Comparison of ENCODE assay signal across 28 mouse cellular contexts in the genomic region with DNA sequence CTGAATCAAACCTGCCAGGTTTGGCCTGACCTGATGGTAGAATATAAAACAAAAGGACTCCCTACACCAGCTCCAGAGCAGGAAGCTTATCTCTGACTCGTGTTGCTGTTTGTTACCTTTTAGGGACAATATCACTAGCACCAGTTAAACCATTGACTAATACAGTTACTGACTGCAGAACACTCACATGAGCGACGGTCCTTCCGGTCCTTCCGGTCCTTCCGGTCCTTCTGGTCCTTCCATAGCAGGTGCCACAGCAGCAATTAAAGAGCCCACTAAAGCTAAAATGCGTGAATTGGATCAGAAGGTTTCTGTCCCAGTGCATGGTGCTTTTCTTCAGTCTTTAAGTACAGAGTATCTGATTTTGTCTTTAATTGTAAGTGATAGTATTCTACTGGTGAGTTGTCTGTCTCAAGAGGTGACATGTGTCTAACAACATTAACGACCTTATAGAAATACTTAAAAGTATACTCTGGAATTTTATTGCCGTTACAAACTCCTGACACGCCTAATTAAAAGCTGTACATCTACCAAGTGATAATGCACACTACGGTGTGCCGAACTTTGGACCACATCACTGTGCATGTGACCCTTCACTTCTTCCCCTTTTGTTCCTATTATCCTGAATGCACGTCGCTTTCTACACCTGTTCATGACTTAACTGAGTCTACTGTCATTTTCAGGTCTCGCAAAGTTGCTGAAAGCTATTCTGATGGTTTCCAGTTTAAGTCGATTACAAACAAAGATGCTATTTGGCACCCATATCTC.
DNase-seq lines count a peak whose midpoint lies in the region; ATAC-seq and TF ChIP-seq lines count a peak whose summit lies in the region.
"Had no signal": no experiment of that assay in that cellular context is flagged by ENCODE, and none has a peak within 500 bp of the region (broad histone marks: within the 10 kb centered on the region; RNA-seq: fewer than 3 reads in every experiment).

No protein-coding gene starts in this region.

- 0 out of 2 replicates have a peak overlapping the region, but pooled peaks have one; percentile 0 for H3K4me2 ChIP-seq in lung, postnatal 0 days (replicated peaks; ENCODE audit: low read depth, low read length)
- H3K4me2 ChIP-seq in intestine, embryonic 14.5 days (ENCODE audit: low read length), result no peak overlapping the region
- H3K4me2 ChIP-seq in intestine, embryonic 15.5 days (replicated peaks), result no peak overlapping the region
- H3K4me2 ChIP-seq in stomach, embryonic 14.5 days (replicated peaks; ENCODE audit: low read depth, low read length), result no peak overlapping the region
- H3K4me2 ChIP-seq: forebrain, embryonic 13.5 days; heart, embryonic 11.5 days; hindbrain, embryonic 12.5 days; kidney, embryonic 15.5 days; limb, embryonic 13.5 days; liver, embryonic 12.5 days; neural tube, embryonic 12.5 days had no signal

- no peaks in the 10 kb centered on the region for H3K79me2 ChIP-seq in heart, adult 2 months (replicated peaks; ENCODE audit: control insufficient read depth, insufficient read depth, low read length)

- H3K9ac ChIP-seq in lung, postnatal 0 days (replicated peaks; ENCODE audit: low read depth), result no peak overlapping the region
- H3K9ac ChIP-seq in intestine, embryonic 14.5 days (ENCODE audit: low read length), result no peak overlapping the region
- no peak overlapping the region for H3K9ac ChIP-seq in intestine, embryonic 15.5 days
- no peak overlapping the region for H3K9ac ChIP-seq in stomach, embryonic 14.5 days (replicated peaks; ENCODE audit: low read depth, low read length)
- no peak overlapping the region for H3K9ac ChIP-seq in heart, adult 2 months (ENCODE audit: low read depth, low read length)
- H3K9ac ChIP-seq: forebrain, embryonic 13.5 days; hindbrain, embryonic 12.5 days; kidney, embryonic 15.5 days; limb, embryonic 13.5 days; liver, embryonic 12.5 days; liver, postnatal 0 days; neural tube, embryonic 12.5 days had no signal

- no peak for DNase-seq in lung, postnatal 0 days (ENCODE audit: low spot score)
- no peak for DNase-seq in lung, postnatal 25 days (ENCODE audit: low spot score)
- DNase-seq in intestine, embryonic 14.5 days (ENCODE audit: low spot score), result peak; percentile 60
- no peak for DNase-seq in right cerebral cortex, adult 18-20 months
- no peak for DNase-seq in heart, adult 2 months
- DNase-seq: adrenal gland, postnatal 25 days; B cell, adult 2 months; cerebellum, adult 11-12 months; cerebellum, postnatal 36 days; gastrocnemius, postnatal 25 days; heart, adult 11 months; heart, postnatal 36 days; kidney, adult 18-20 months; kidney, postnatal 25 days; liver, postnatal 0 days; right cerebral cortex, postnatal 14 days; spleen, adult 18-20 months had no signal

- intact Hi-C loops in heart, adult 2 months (cut with DNase I), result no loop called here

- no peak for TF ChIP-seq POLR2A in heart, adult 2 months (IDR thresholded peaks at IDR 0.05; ENCODE audit: insufficient read depth, low read depth, low read length)

- no peak for ATAC-seq in lung, postnatal 0 days
- peak; percentile 74 for ATAC-seq in intestine, embryonic 14.5 days (replicated peaks; ENCODE audit: low FRiP score, low TSS enrichment, low read depth)
- peak; percentile 94 for ATAC-seq in intestine, embryonic 15.5 days
- ATAC-seq in stomach, embryonic 14.5 days (ENCODE audit: insufficient number of reproducible peaks, insufficient read depth, low FRiP score, low read depth), result peak; percentile 46; the same call in 1 of the 2 replicates
- ATAC-seq: forebrain, embryonic 13.5 days; hindbrain, postnatal 0 days; liver, embryonic 12.5 days; liver, postnatal 0 days had no signal

- H3K27ac ChIP-seq in lung, postnatal 0 days (ENCODE audit: low read length), result no peak overlapping the region
- H3K27ac ChIP-seq in intestine, embryonic 14.5 days (ENCODE audit: low read depth), result no peak overlapping the region
- no peak overlapping the region for H3K27ac ChIP-seq in intestine, embryonic 15.5 days
- H3K27ac ChIP-seq in stomach, embryonic 14.5 days (ENCODE audit: low read length), result no peak overlapping the region
- H3K27ac ChIP-seq in heart, adult 2 months, result no peak overlapping the region
- H3K27ac ChIP-seq: forebrain, embryonic 13.5 days; hindbrain, embryonic 12.5 days; hindbrain, postnatal 0 days; kidney, embryonic 15.5 days; limb, embryonic 13.5 days; liver, embryonic 12.5 days; neural tube, embryonic 12.5 days had no signal

- TF ChIP-seq EP300 in lung, postnatal 0 days (IDR thresholded peaks at IDR 0.05), result no peak
- no peak for TF ChIP-seq EP300 in heart, adult 2 months (IDR thresholded peaks at IDR 0.05; ENCODE audit: insufficient read depth, low read depth, low read length)

- 62% methylated on average over 16 of the region's 16 CpGs for WGBS in lung, postnatal 0 days
- 81% methylated on average over 16 of the region's 16 CpGs for WGBS in intestine, embryonic 14.5 days
- 67% methylated on average over 16 of the region's 16 CpGs for WGBS in intestine, embryonic 15.5 days
- WGBS in stomach, embryonic 14.5 days, result 85% methylated on average over 16 of the region's 16 CpGs
- 86% methylated on average over 16 of the region's 16 CpGs for WGBS in heart, adult 2 months

- H3K9me3 ChIP-seq in lung, postnatal 0 days (ENCODE audit: low read length), result no peaks in the 10 kb centered on the region
- no peaks in the 10 kb centered on the region for H3K9me3 ChIP-seq in intestine, embryonic 14.5 days (ENCODE audit: control insufficient read depth, low read length)
- H3K9me3 ChIP-seq in intestine, embryonic 15.5 days, result no peaks in the 10 kb centered on the region
- H3K9me3 ChIP-seq in stomach, embryonic 14.5 days (ENCODE audit: control insufficient read depth, low read depth, low read length), result no peaks in the 10 kb centered on the region
- H3K9me3 ChIP-seq: forebrain, embryonic 13.5 days; hindbrain, embryonic 12.5 days; kidney, embryonic 15.5 days; limb, embryonic 13.5 days; liver, embryonic 12.5 days; neural tube, embryonic 12.5 days had no signal

- no peaks in the 10 kb centered on the region for H3K36me3 ChIP-seq in lung, postnatal 0 days (ENCODE audit: insufficient read depth, low read length)
- H3K36me3 ChIP-seq in intestine, embryonic 14.5 days (ENCODE audit: control insufficient read depth, insufficient read depth, low read length), result no peaks in the 10 kb centered on the region
- H3K36me3 ChIP-seq in intestine, embryonic 15.5 days, result no peaks in the 10 kb centered on the region
- H3K36me3 ChIP-seq in stomach, embryonic 14.5 days (ENCODE audit: control insufficient read depth, insufficient read depth, low read length), result no peaks in the 10 kb centered on the region
- no peaks in the 10 kb centered on the region for H3K36me3 ChIP-seq in heart, adult 2 months (ENCODE audit: control insufficient read depth, insufficient read depth, low read length)
- H3K36me3 ChIP-seq: hindbrain, embryonic 12.5 days; kidney, embryonic 15.5 days; limb, embryonic 13.5 days; liver, embryonic 12.5 days; neural tube, embryonic 12.5 days had no signal

- no peak overlapping the region for H3K4me3 ChIP-seq in lung, postnatal 0 days (ENCODE audit: low read depth, low read length)
- H3K4me3 ChIP-seq in intestine, embryonic 14.5 days (ENCODE audit: low read depth, low read length), result no peak overlapping the region
- no peak overlapping the region for H3K4me3 ChIP-seq in intestine, embryonic 15.5 days (replicated peaks)
- no peak overlapping the region for H3K4me3 ChIP-seq in stomach, embryonic 14.5 days (ENCODE audit: low read depth, low read length)
- H3K4me3 ChIP-seq in heart, adult 2 months, result no peak overlapping the region
- H3K4me3 ChIP-seq: forebrain, embryonic 13.5 days; hindbrain, embryonic 12.5 days; kidney, embryonic 15.5 days; limb, embryonic 13.5 days; liver, embryonic 12.5 days; myocyte; neural tube, embryonic 12.5 days had no signal

- TF ChIP-seq CTCF in lung, postnatal 0 days (IDR thresholded peaks at IDR 0.05), result no peak
- TF ChIP-seq CTCF in heart, adult 2 months (IDR thresholded peaks at IDR 0.05), result no peak

- H3K27me3 ChIP-seq in lung, postnatal 0 days (replicated peaks; ENCODE audit: insufficient read depth, low read length), result no peaks in the 10 kb centered on the region
- H3K27me3 ChIP-seq in intestine, embryonic 14.5 days (replicated peaks; ENCODE audit: control insufficient read depth, insufficient read depth, low read length), result no peaks in the 10 kb centered on the region
- no peaks in the 10 kb centered on the region for H3K27me3 ChIP-seq in intestine, embryonic 15.5 days (replicated peaks)
- no peaks in the 10 kb centered on the region for H3K27me3 ChIP-seq in stomach, embryonic 14.5 days (ENCODE audit: control insufficient read depth, insufficient read depth, low read length)
- no peaks in the 10 kb centered on the region for H3K27me3 ChIP-seq in heart, adult 2 months (ENCODE audit: control insufficient read depth, insufficient read depth, low read length)
- H3K27me3 ChIP-seq: forebrain, embryonic 13.5 days; hindbrain, embryonic 12.5 days; kidney, embryonic 15.5 days; limb, embryonic 13.5 days; liver, embryonic 12.5 days; neural tube, embryonic 12.5 days had no signal

- H3K4me1 ChIP-seq in lung, postnatal 0 days (ENCODE audit: insufficient read depth, low read depth, low read length), result no peaks in the 10 kb centered on the region
- no peaks in the 10 kb centered on the region for H3K4me1 ChIP-seq in intestine, embryonic 14.5 days (replicated peaks; ENCODE audit: control insufficient read depth, insufficient read depth, low read length)
- H3K4me1 ChIP-seq in intestine, embryonic 15.5 days (replicated peaks), result no peaks in the 10 kb centered on the region
- no peaks in the 10 kb centered on the region for H3K4me1 ChIP-seq in stomach, embryonic 14.5 days (ENCODE audit: control insufficient read depth, insufficient read depth, low read length)
- H3K4me1 ChIP-seq in heart, adult 2 months (ENCODE audit: control insufficient read depth, insufficient read depth, low read length), result no peaks in the 10 kb centered on the region
- H3K4me1 ChIP-seq: forebrain, embryonic 13.5 days; hindbrain, embryonic 12.5 days; kidney, embryonic 15.5 days; liver, embryonic 12.5 days; neural tube, embryonic 12.5 days had no signal
